Mouse (Mus musculus) T-helper 1 cell (primary cell): ENCODE results near the gene Trp53inp2.

Source experiments
- in situ Hi-C: fragments of 300-600 bp; cut with MboI, MseI; formaldehyde crosslinking; loops from one replicate; pipeline ENCODE4 v1.15.1; 2025; ENCODE audit warnings: high pct_unique_total_duplicates

The Trp53inp2 gene

GRCm38 (mm10) chr2:155382791-155383438, 2.1 kb downstream of the Trp53inp2 start:
- in situ Hi-C loops, result no loop called here

DNA sequence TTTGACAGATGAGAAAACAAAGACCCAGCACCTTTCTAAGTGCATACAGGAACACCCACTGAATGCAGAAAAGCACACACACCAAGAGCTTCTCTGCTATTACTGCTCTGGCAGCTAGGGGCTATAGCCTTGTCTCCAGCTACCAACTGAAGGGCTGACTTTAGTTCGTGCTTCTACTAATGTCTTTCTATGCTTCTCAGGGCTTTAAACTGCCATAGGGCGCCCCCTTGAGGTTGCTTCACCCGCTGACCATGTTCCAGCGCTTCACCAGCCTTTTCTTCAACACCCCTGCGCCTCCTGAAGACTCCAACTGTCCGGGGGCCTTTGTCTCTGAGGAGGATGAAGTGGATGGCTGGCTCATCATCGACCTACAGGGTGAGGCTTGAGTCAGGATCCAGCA, 4.2 kb downstream of the Trp53inp2 start:
- in situ Hi-C loops, result loop anchor here (5.0 kb wide), 1 partner anchor 33 kb away; no protein-coding TSS in a partner anchor

GRCm38 (mm10) chr2:155385731-155386533, 5.1 kb downstream of the Trp53inp2 start:
- in situ Hi-C loops, result loop anchor here (5.0 kb wide), 1 partner anchor 34 kb away; no protein-coding TSS in a partner anchor

DNA sequence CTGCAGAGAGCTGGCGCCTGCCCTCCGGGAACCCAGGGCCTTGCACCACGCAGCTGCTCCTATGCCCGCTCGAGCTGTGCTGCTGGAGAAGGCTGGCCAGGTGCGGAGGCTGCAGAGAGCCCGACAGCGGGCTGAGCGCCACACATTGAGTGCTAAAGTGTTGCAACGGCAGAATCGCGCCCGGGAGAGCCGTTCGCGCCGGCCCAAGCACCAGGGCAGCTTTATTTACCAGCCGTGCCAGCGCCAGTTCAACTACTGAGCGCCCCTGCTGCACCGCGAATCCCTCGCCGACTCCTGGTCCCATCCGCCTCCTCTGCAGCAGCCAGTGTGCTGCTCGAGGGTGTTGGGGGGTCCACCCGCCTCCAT, 5.7 kb downstream of the Trp53inp2 start:
- in situ Hi-C loops, result loop anchor here (5.0 kb wide), 1 partner anchor 34 kb away; no protein-coding TSS in a partner anchor

- in situ Hi-C loops, result loop anchor here (5.0 kb wide), 1 partner anchor 35 kb away; no protein-coding TSS in a partner anchor
Measured at GRCm38 (mm10) chr2:155387052-155387451, 6.2 kb downstream of the Trp53inp2 start.

DNA sequence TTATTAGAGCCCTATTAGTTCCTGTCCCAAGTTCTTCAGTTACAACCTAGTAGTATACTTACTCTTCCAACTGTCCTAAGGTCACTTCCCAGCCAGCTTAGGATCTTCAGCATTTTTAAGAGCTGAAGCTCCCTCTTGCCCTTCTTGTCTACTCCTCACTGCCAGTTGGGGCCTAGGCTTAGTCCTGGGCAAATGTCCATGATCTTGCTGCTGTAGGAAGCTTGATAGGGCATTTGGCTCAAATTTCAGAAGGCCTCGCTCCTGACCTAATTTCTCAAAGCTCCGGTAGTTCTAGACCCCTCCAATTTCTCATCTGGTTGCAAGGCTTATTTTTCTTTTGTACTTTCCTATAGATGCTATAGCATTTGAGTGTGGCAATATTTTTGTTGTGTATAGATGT, 7.7 kb downstream of the Trp53inp2 start:
- in situ Hi-C loops, result loop anchor here (5.0 kb wide), 1 partner anchor 36 kb away; no protein-coding TSS in a partner anchor

GRCm38 (mm10) chr2:155394586-155394985, 13.7 kb downstream of the Trp53inp2 start:
- in situ Hi-C loops, result no loop called here

DNA sequence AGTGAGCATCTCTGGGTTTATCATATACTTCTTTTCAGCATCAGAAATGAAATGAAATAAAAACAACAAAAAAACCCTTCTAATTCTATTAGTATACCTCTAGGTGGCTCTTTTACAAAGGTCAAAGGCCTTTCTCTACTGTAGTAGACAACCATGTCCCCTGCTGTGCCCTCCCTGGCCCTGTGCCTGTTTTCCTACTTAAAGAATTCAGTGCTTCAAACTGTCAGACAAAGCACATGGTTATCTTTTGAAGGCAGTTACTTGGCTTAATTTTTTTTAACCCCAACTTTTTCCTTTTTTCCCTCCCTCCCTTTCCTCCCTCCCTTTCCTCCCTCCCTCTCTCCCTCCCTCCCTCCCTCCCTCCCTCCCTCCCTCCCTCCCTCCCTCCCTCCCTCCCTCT, 19.4 kb downstream of the Trp53inp2 start:
- in situ Hi-C loops, result loop anchor here (10.0 kb wide), 1 partner anchor 1055 kb away; no protein-coding TSS in a partner anchor

DNA sequence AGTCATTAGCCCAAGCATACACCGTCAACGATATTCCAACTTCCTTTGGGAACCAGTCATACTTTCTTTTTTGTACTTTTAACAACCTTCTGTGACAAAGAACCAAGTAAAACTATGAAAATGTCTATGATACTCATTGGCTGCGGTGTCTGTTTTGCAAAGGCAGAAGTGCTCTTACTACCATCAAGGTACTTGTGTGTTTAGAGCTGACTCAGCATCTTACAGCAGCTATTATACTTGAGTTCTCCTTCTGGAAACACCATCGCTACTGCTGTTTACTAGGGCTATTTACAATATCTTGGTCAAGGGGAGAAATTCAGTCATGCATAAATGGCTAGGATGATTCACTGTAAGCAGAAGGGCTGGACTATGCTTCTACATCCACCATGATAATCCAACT, 21.1 kb downstream of the Trp53inp2 start:
- in situ Hi-C loops, result loop anchor here (10.0 kb wide), 1 partner anchor 1053 kb away; no protein-coding TSS in a partner anchor

- in situ Hi-C loops, result loop anchor here (10.0 kb wide), 1 partner anchor 1050 kb away; no protein-coding TSS in a partner anchor
Measured at GRCm38 (mm10) chr2:155404635-155405034, 23.8 kb downstream of the Trp53inp2 start.

DNA sequence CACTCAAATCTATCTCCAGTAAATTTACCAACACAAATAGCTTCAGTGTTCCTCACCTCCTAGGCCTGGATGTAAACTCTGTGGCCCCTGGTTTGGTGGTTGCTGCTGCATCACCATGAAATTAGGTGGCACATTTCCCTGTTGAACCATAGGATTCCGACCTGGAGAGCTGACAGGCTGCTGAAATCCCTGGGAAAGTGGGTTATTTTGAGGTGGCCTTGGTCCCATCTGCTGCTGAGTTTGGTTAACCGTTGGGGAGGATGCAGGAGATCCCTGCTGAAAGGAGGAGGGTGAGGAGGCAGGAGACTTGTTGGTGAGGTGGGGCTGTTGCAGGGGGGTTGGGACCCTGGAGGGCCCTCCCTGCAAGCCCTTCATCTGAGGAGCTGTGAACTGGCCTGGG, 40.1 kb downstream of the Trp53inp2 start:
- in situ Hi-C loops, result no loop called here

DNA sequence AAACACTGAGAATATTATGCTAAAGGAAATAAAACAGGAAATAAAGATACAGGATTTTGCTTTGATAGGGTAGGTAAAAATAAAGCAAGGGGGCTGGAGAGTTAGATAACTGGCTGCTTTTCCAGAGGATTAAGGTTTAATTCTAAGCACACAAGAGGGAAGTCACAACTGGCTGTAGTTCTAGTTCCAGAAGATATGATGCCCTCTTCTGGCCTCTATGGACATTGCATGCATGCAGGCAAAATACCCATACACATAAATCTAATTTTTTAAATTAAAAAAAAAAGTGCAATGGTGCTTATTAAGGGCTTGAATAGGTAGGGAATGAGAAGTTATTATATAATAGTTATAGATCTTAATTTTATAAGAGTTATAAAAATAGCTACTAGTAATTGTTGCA, 55.6 kb downstream of the Trp53inp2 start:
- in situ Hi-C loops, result no loop called here
